Mouse (Mus musculus) kidney, adult 2 months (tissue): ENCODE measurements around the gene Arpc3. TPM values are rescaled to one million over a fixed set of nuclear protein-coding genes. Genes with fewer than 3 reads are reported as not detected.

ENCODE experiments used
- DNase-seq: peaks from one replicate; pipeline ENCODE4 v3.0.0; 2021
- H3K27ac ChIP-seq: fragments of 200-500 bp; 2 replicates; pipeline ENCODE4 v1.5.1; 2012; ENCODE audit warnings: low read depth, low read length, control low read depth, inconsistent platforms; ENCODE audit not compliant: insufficient read depth
- H3K27me3 ChIP-seq: fragments of 200-500 bp; replicated peaks from 2 replicates; pipeline ENCODE4 v1.6.1; 2012; ENCODE audit warnings: mild to moderate bottlenecking, moderate library complexity, low read length, inconsistent platforms; ENCODE audit not compliant: control insufficient read depth, insufficient read depth
- H3K36me3 ChIP-seq: fragments of 200-500 bp; 2 replicates; pipeline ENCODE4 v1.6.1; 2012; ENCODE audit warnings: mild to moderate bottlenecking, moderate library complexity, low read length, inconsistent platforms; ENCODE audit not compliant: control insufficient read depth, insufficient read depth
- H3K4me1 ChIP-seq: fragments of 200-500 bp; 2 replicates; pipeline ENCODE4 v1.6.1; 2011; ENCODE audit warnings: low read length; ENCODE audit not compliant: control insufficient read depth, insufficient read depth
- H3K4me3 ChIP-seq: fragments of 200-500 bp; 2 replicates; pipeline ENCODE4 v1.5.1; 2011; ENCODE audit warnings: mild to moderate bottlenecking, low read depth, low read length, control low read depth; ENCODE audit not compliant: insufficient read depth
- CTCF ChIP-seq: fragments of 200-500 bp; conservative IDR thresholded peaks from 2 replicates; pipeline ENCODE4 v1.5.1; 2011; ENCODE audit warnings: low read depth, mild to moderate bottlenecking, control low read depth, low read length, moderate library complexity, mixed read lengths; ENCODE audit not compliant: insufficient read depth, insufficient read length
- POLR2A ChIP-seq: fragments of 200-500 bp; IDR thresholded peaks from one replicate; pipeline ENCODE4 v1.6.1; 2011; ENCODE audit warnings: low read depth, low read length, control low read depth
- WGBS: fragments of 180-500 bp; shearing (Covaris S2); methylation state at CpG from one replicate; pipeline ENCODE4 v1.1.7; 2018; 5-methylcytosine and 5-hydroxymethylcytosine counted together
- polyA plus RNA-seq: library from polyadenylated mRNA; depleted of rRNA; stranded (reverse); fragments of >200 nt; gene quantifications from 2 replicates; pipeline ENCODE4 v1.2.3, GENCODE M21; 2012; rRNA removed

The Arpc3 gene
- 141 and 195 TPM in 2 replicates for polyA plus RNA-seq

- no peaks in the 10 kb centered on the region for H3K36me3 ChIP-seq
- H3K27ac ChIP-seq, result peak within 1 kb of the TSS; percentile 84
- H3K27me3 ChIP-seq, result no peaks in the 10 kb centered on the region
- H3K4me3 ChIP-seq, result peak within 1 kb of the TSS; percentile 98
- peak; percentile 95 for DNase-seq
- H3K4me1 ChIP-seq, result peaks cover 8% of the 10 kb centered on the region
- TF ChIP-seq POLR2A (peak; percentile 54), CTCF (peak; percentile 94)
- WGBS, result under 1% methylated on average over 39 of the region's 39 CpGs
These were observed at the start of gene Arpc3 for GRCm38 (mm10) chr5:122391786-122392180. Gene Arpc3 (plus strand): TSS chr5:122391878.

DNA sequence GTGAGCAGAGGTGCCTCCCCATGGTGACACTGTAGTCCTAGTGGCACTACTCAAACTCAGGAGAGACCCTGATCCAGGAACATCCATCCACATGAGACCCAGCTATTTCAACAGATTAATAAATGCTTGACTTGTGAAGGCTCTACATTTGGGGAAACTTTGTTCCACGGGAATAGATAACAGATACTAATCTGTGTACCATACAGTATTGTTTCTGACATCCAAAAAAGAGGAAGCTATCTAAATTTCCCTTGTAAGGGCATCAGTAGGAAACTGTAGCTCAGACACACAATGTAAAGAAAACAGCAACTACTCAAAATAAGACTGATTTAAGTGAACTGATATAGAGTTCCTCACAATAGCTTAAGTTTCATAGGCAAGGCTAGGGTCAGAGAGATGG is 48.8 kb upstream of the Arpc3 start:
- Histone ChIP-seq H3K4me3 (no peak overlapping the region), H3K36me3 (no peaks in the 10 kb centered on the region), H3K4me1 (no peaks in the 10 kb centered on the region; the same call in 1 of the 2 replicates), H3K27ac (no peak overlapping the region), H3K27me3 (no peaks in the 10 kb centered on the region)
- WGBS, result 77% methylated on average over 1 of the region's 1 CpGs
- no peak for DNase-seq
- no peak for TF ChIP-seq CTCF
- no peak for TF ChIP-seq POLR2A

DNA sequence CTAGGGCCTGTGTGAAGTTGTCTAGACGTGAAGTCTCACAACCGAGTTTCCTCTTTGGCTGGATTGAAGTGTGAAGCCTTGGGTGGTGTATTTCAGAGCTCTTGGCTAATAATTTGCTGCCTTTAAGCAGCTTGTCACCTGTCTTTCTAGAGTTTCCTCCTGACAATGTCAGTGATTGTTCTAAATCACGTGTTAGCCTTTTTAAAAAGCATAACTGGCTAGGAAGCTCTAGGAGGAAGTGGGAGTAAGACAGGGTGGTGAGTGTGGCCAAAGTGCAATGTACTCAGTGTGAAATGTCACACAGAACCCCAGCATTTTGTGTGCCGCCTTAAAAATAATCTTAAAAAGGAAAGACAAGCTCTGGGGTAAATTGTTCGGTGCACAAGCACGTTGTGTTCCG is 47.9 kb upstream of the Arpc3 start:
- Histone ChIP-seq H3K36me3 (no peaks in the 10 kb centered on the region), H3K4me1 (no peaks in the 10 kb centered on the region; the same call in 1 of the 2 replicates), H3K27me3 (no peaks in the 10 kb centered on the region), H3K4me3 (no peak overlapping the region), H3K27ac (no peak overlapping the region)
- TF ChIP-seq CTCF (no peak), POLR2A (no peak)
- DNase-seq, result peak; percentile 24
- 42% methylated on average over 7 of the region's 7 CpGs for WGBS

- H3K36me3 ChIP-seq, result no peaks in the 10 kb centered on the region
- 5% methylated on average over 5 of the region's 5 CpGs for WGBS
- peak; percentile 93 for TF ChIP-seq CTCF
- TF ChIP-seq POLR2A, result no peak
- no peaks in the 10 kb centered on the region; the same call in 1 of the 2 replicates for H3K4me1 ChIP-seq
- no peak overlapping the region for H3K4me3 ChIP-seq
- no peaks in the 10 kb centered on the region for H3K27me3 ChIP-seq
- DNase-seq, result peak; percentile 80
- H3K27ac ChIP-seq, result no peak overlapping the region
These were observed 47.4 kb upstream of the Arpc3 start for GRCm38 (mm10) chr5:122344260-122344659.

- Histone ChIP-seq H3K4me1 (no peaks in the 10 kb centered on the region; the same call in 1 of the 2 replicates), H3K4me3 (no peak overlapping the region), H3K36me3 (no peaks in the 10 kb centered on the region), H3K27me3 (no peaks in the 10 kb centered on the region), H3K27ac (no peak overlapping the region)
- WGBS, result 82% methylated on average over 4 of the region's 4 CpGs
- no peak for TF ChIP-seq CTCF
- no peak for TF ChIP-seq POLR2A
- DNase-seq, result no peak
These were observed 45.9 kb upstream of the Arpc3 start for GRCm38 (mm10) chr5:122345777-122346176.

GRCm38 (mm10) chr5:122353807-122354491 is 37.7 kb upstream of the Arpc3 start, which contains the start of the genes Rad9b and Vps29:
Gene Rad9b (minus strand): TSS chr5:122354233.
Gene Vps29 (plus strand): TSS chr5:122354369.
- peak; percentile 99 for DNase-seq
- TF ChIP-seq CTCF (no peak), POLR2A (peak; percentile 33)
- H3K27me3 ChIP-seq, result no peaks in the 10 kb centered on the region
- peak within 1 kb of the TSS; percentile 94 for H3K27ac ChIP-seq
- no peaks in the 10 kb centered on the region for H3K36me3 ChIP-seq
- WGBS, result under 1% methylated on average over 51 of the region's 51 CpGs
- H3K4me3 ChIP-seq, result peak within 1 kb of the TSS; percentile 69
- H3K4me1 ChIP-seq, result no peaks in the 10 kb centered on the region

DNA sequence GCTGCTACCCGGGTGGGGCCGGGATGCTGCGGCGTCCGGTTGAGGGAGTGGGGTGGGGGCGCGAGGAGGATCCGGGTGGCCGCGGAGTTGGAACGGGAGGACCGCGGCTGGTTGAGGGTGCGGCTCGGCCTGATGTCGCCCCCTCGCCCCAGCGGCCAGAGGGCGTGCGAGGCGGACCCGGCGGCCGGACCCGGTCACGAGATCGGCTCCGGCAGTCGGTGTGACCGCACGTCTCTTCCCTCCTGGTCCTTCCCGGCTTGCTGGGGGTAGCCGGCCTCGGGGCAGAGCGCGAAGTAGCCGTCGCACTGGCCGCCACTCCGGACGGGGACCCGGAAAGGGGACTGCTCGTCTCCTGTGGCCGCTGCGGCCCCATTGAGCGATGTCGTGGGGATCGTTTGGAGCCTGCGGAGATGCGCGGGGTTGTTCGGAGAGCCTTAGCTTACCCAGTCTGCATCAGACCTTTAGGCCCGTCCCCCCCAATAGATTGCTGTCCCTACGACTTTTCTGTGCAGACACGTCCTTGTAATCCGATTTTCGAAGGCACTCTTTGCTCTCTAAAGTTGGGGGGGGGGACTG is 37.1 kb upstream of the Arpc3 start:
- no peak for DNase-seq
- H3K4me3 ChIP-seq, result peak overlapping the region; percentile 69
- no peaks in the 10 kb centered on the region for H3K36me3 ChIP-seq
- under 1% methylated on average over 57 of the region's 57 CpGs for WGBS
- peak overlapping the region; percentile 94 for H3K27ac ChIP-seq
- TF ChIP-seq CTCF (no peak), POLR2A (peak; percentile 32)
- no peaks in the 10 kb centered on the region for H3K4me1 ChIP-seq
- no peaks in the 10 kb centered on the region for H3K27me3 ChIP-seq
